Mouse (Mus musculus) MEL (cell line): ENCODE data around the gene Hist1h3e. TPM values are rescaled to one million over a fixed set of nuclear protein-coding genes. Genes with fewer than 3 reads are reported as not detected.
A peak's percentile ranks its signal among the peaks of the same experiment; 100 is the strongest.

ENCODE experiments used
- DNase-seq: peaks from one replicate; pipeline ENCODE4 v3.0.0; 2011; ENCODE audit warnings: low read depth, low spot score
- H3K27ac ChIP-seq: 2 replicates; pipeline ENCODE4 v1.5.1; 2012; ENCODE audit warnings: low read depth, mild to moderate bottlenecking, control low read depth, low read length, moderate library complexity; ENCODE audit not compliant: control insufficient read depth
- H3K27me3 ChIP-seq, 2 experiments: fragments of 150-350 bp in 1 of 2; sonication (generic) in 1 of 2; 2 replicates each; pipeline ENCODE4 v1.6.1; 2012; ENCODE audit warnings: low read length in 2 of 2, mild to moderate bottlenecking in 2 of 2, improper control_type of control experiment in 1 of 2, moderate library complexity in 1 of 2; ENCODE audit not compliant: insufficient read depth in 2 of 2, control insufficient read depth in 1 of 2
- H3K36me3 ChIP-seq, 2 experiments: 2 replicates each; pipeline ENCODE4 v1.6.1; 2012 to 2014; ENCODE audit warnings: low read length in 2 of 2, improper control_type of control experiment in 1 of 2, inconsistent platforms in 1 of 2, mild to moderate bottlenecking in 1 of 2; ENCODE audit not compliant: insufficient read depth in 2 of 2, control insufficient read depth in 1 of 2
- H3K4me1 ChIP-seq, 2 experiments: fragments of 150-350 bp in 1 of 2; sonication (generic) in 1 of 2; 2 replicates each; pipeline ENCODE4 v1.6.1; 2012; ENCODE audit warnings: low read length in 2 of 2, improper control_type of control experiment in 1 of 2, mild to moderate bottlenecking in 1 of 2; ENCODE audit not compliant: insufficient read depth in 2 of 2, control insufficient read depth in 1 of 2
- H3K4me3 ChIP-seq, 2 experiments: fragments of 150-350 bp in 1 of 2; sonication (generic) in 1 of 2; 2 replicates each; pipeline ENCODE4 v1.5.1; 2012; ENCODE audit warnings: low read depth in 2 of 2, low read length in 2 of 2, mild to moderate bottlenecking in 2 of 2, moderate library complexity in 2 of 2, control low read depth in 1 of 2, improper control_type of control experiment in 1 of 2; ENCODE audit not compliant: control insufficient read depth in 1 of 2, insufficient read depth in 1 of 2
- H3K79me2 ChIP-seq: 2 replicates; pipeline ENCODE4 v1.6.1; 2012; ENCODE audit warnings: mild to moderate bottlenecking, low read length, moderate library complexity; ENCODE audit not compliant: control insufficient read depth, poor library complexity, insufficient read depth
- H3K9ac ChIP-seq: 2 replicates; pipeline ENCODE4 v1.6.1; 2012; ENCODE audit warnings: low read depth, mild to moderate bottlenecking, control low read depth, low read length, moderate library complexity; ENCODE audit not compliant: control insufficient read depth, poor library complexity, severe bottlenecking
- H3K9me3 ChIP-seq: fragments of 150-350 bp; sonication (generic); replicated peaks from 2 replicates; pipeline ENCODE4 v1.6.1; 2012; ENCODE audit warnings: mild to moderate bottlenecking, low read length, improper control_type of control experiment, moderate library complexity; ENCODE audit not compliant: insufficient read depth
- BHLHE40 ChIP-seq: IDR thresholded peaks from 2 replicates; pipeline ENCODE4 v1.6.1; 2012; ENCODE audit warnings: low read depth, mild to moderate bottlenecking, inconsistent platforms, low read length, improper control_type of control experiment, borderline replicate concordance
- CTCF ChIP-seq, 3 experiments: IDR thresholded peaks in 2 of 3; conservative IDR thresholded peaks in 1 of 3; 2 replicates each; pipeline ENCODE4 v1.5.1; 2011 to 2012; ENCODE audit warnings: low read length in 3 of 3, low read depth in 2 of 3, mild to moderate bottlenecking in 2 of 3, improper control_type of control experiment in 1 of 3, inconsistent platforms in 1 of 3, mixed read lengths in 1 of 3, moderate library complexity in 1 of 3; ENCODE audit not compliant: control insufficient read depth in 1 of 3, insufficient read depth in 1 of 3, poor library complexity in 1 of 3, severe bottlenecking in 1 of 3
- ELF1 ChIP-seq: IDR thresholded peaks from 2 replicates; pipeline ENCODE4 v1.6.1; 2014; ENCODE audit warnings: low read depth, mild to moderate bottlenecking, inconsistent platforms, low read length, improper control_type of control experiment, moderate library complexity
- GATA1 ChIP-seq: IDR thresholded peaks from 2 replicates; pipeline ENCODE4 v1.6.1; 2011; ENCODE audit warnings: low read depth, low read length, improper control_type of control experiment
- MAFK ChIP-seq: IDR thresholded peaks from 2 replicates; pipeline ENCODE4 v1.6.1; 2011; ENCODE audit warnings: low read depth, mild to moderate bottlenecking, low read length, improper control_type of control experiment, borderline replicate concordance
- MEF2A ChIP-seq: IDR thresholded peaks from 2 replicates; pipeline ENCODE4 v1.6.1; 2014; ENCODE audit warnings: low read depth, mild to moderate bottlenecking, inconsistent platforms, low read length, improper control_type of control experiment; ENCODE audit not compliant: poor library complexity, insufficient replicate concordance, severe bottlenecking; ENCODE audit errors: extremely low read depth
- MYB ChIP-seq: IDR thresholded peaks from 2 replicates; pipeline ENCODE4 v1.6.1; 2011; ENCODE audit warnings: mild to moderate bottlenecking, low read depth, low read length, improper control_type of control experiment
- MYC ChIP-seq: IDR thresholded peaks from 2 replicates; pipeline ENCODE4 v1.6.1; 2011; ENCODE audit warnings: low read depth, mild to moderate bottlenecking, low read length, improper control_type of control experiment, moderate library complexity
- NELFE ChIP-seq: IDR thresholded peaks from 2 replicates; pipeline ENCODE4 v1.6.1; 2011; ENCODE audit warnings: low read depth, low read length, improper control_type of control experiment
- NRF1 ChIP-seq: IDR thresholded peaks from 2 replicates; pipeline ENCODE4 v1.6.1; 2014; ENCODE audit warnings: low read depth, mild to moderate bottlenecking, inconsistent platforms, low read length, improper control_type of control experiment, moderate library complexity; ENCODE audit not compliant: poor library complexity, insufficient read depth, severe bottlenecking
- RAD21 ChIP-seq: IDR thresholded peaks from 2 replicates; pipeline ENCODE4 v1.6.1; 2011; ENCODE audit warnings: mild to moderate bottlenecking, low read depth, low read length, improper control_type of control experiment
- TBP ChIP-seq: IDR thresholded peaks from 2 replicates; pipeline ENCODE4 v1.8.0; 2011; ENCODE audit warnings: low read depth, low read length, improper control_type of control experiment
- TCF12 ChIP-seq: IDR thresholded peaks from 2 replicates; pipeline ENCODE4 v1.6.1; 2014; ENCODE audit warnings: low read depth, mild to moderate bottlenecking, inconsistent platforms, low read length, improper control_type of control experiment, moderate library complexity
- polyA plus RNA-seq, 2 experiments: library from polyadenylated mRNA; stranded (reverse) in 1 of 2; unstranded in 1 of 2; fragments of >175 nt in 1 of 2; fragments of >200 nt in 1 of 2; gene quantifications; 2 replicates each; pipeline versions ENCODE4 v1.2.1 to v1.2.4; 2012; ENCODE audit warnings: low replicate concordance in 2 of 2, low read depth in 1 of 2; ENCODE audit not compliant: insufficient read length in 2 of 2, insufficient read depth in 1 of 2, missing spikeins in 1 of 2
- total RNA-seq: library from RNA; depleted of rRNA; stranded (reverse); fragments of 300-350 nt; gene quantifications from 2 replicates; pipeline ENCODE4 v1.2.3, GENCODE M21; 2012

The Hist1h3e gene
- total and polyA plus RNA-seq, 3 experiments: 4.5 to 1,049 TPM; not detected in 1

DNA sequence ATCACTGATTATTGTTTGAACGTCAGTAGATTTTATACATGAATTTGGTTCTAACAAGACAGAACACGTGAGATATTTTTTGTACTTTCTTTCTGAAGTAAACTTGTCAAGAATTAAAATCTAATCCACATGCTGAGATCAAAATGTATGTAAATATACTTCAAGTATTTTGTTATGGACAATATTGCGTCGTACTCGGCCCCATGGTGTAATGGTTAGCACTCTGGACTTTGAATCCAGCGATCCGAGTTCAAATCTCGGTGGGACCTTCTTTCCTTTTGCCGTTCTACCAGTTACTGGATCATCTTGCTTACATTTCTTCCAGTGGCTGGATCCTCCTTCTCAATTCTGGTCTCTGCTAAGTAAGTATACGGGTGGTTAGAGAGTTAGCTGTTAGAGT lies 42.8 kb downstream of the Hist1h3e start:
- H3K27me3 ChIP-seq: no peaks in the 10 kb centered on the region
- DNase-seq: peak; percentile 87
- TF ChIP-seq TBP (peak; percentile 99), MAFK (no peak), GATA1 (peak; percentile 49; the same call in 1 of the 2 replicates)
- H3K9me3 ChIP-seq: no peaks in the 10 kb centered on the region
- peaks cover 2 to 12% of the 10 kb centered on the region in 2 experiments for H3K4me1 ChIP-seq
- H3K79me2 ChIP-seq: no peaks in the 10 kb centered on the region
- peak overlapping the region; percentile 9 for H3K9ac ChIP-seq
- peaks cover 0 to 23% of the 10 kb centered on the region in 2 experiments; a peak in 2 of 4 replicates for H3K36me3 ChIP-seq
- H3K27ac ChIP-seq: no peak overlapping the region
- H3K4me3 ChIP-seq: peak overlapping the region; percentile 25 to 52

DNA sequence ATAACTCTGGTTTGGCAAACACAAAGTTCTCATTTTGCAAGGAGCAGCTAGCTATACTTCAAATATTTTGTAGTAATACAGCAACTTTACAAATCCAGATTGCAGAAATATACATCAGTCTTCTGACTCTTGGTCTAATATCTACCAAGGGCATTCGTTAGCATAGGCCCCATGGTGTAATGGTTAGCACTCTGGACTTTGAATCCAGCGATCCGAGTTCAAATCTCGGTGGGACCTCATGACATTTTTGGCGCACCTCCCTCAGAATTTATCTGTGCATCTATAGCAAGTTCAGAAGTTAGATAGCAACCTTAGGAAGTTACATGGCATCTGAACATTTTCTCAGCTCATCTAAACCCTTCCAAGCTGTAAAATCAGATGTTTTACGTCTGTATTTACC lies 43.3 kb downstream of the Hist1h3e start:
- DNase-seq: peak; percentile 86
- H3K4me1 ChIP-seq: peaks cover 0 to 12% of the 10 kb centered on the region in 2 experiments; a peak in 2 of 4 replicates
- peaks cover 0 to 21% of the 10 kb centered on the region in 2 experiments; a peak in 2 of 4 replicates for H3K36me3 ChIP-seq
- no peaks in the 10 kb centered on the region for H3K27me3 ChIP-seq
- peak overlapping the region; percentile 49 to 52 for H3K4me3 ChIP-seq
- TF ChIP-seq NRF1: no peak
- TF ChIP-seq NELFE: no peak
- TF ChIP-seq TBP: peak; percentile 100
- TF ChIP-seq ELF1: no peak
- TF ChIP-seq BHLHE40: no peak
- no peak for TF ChIP-seq TCF12
- TF ChIP-seq MEF2A: no peak
- no peak for TF ChIP-seq CTCF (IDR thresholded peaks at IDR 0.05 in 2 of 3, conservative IDR thresholded peaks at IDR 0.05 in 1 of 3; ENCODE audit: control insufficient read depth in 1 of 3, insufficient read depth in 1 of 3, low read depth in 2 of 3, low read length in 3 of 3, poor library complexity in 1 of 3, severe bottlenecking in 1 of 3)
- TF ChIP-seq GATA1: peak; percentile 94
- no peaks in the 10 kb centered on the region for H3K9me3 ChIP-seq
- no peak overlapping the region for H3K27ac ChIP-seq
- peak overlapping the region; percentile 67 for H3K9ac ChIP-seq
- no peaks in the 10 kb centered on the region for H3K79me2 ChIP-seq

DNA sequence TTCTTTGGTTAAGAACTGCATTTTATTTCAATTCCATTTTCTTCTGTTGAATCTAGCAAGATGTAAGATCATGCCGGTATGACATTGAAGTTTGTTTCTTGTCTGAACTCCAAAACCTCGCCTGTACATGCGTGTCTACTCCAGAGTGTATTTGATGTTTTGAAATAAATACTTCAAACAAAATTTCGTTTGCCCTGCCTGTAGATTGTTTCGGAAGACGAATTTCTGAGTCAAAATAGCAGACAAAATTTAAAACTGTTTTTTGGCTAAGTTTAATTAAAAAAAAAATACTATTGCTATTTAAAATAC lies 43.9 kb downstream of the Hist1h3e start:
- TF ChIP-seq MYC (no peak), MAFK (no peak), RAD21 (no peak), MYB (no peak), TCF12 (no peak)
- no peak for DNase-seq
- peak overlapping the region; percentile 45; the same call in 1 of the 2 replicates for H3K27ac ChIP-seq
- H3K4me3 ChIP-seq: peak overlapping the region; percentile 49 to 70
- peaks cover 0 to 21% of the 10 kb centered on the region in 2 experiments; a peak in 2 of 4 replicates for H3K36me3 ChIP-seq
- H3K79me2 ChIP-seq: no peaks in the 10 kb centered on the region
- H3K4me1 ChIP-seq: peaks cover 0 to 12% of the 10 kb centered on the region in 2 experiments; a peak in 2 of 4 replicates
- peak overlapping the region; percentile 67 for H3K9ac ChIP-seq
- H3K9me3 ChIP-seq: no peaks in the 10 kb centered on the region
- H3K27me3 ChIP-seq: no peaks in the 10 kb centered on the region
